Mouse (Mus musculus) limb, embryonic 14.5 days (tissue): ENCODE measurements around the gene Ambra1. TPM values are rescaled to one million over a fixed set of nuclear protein-coding genes. Genes with fewer than 3 reads are reported as not detected.

Source experiments
- ATAC-seq: fragments of 200-750 bp; cut with Nextera tagmentation; 2 replicates; pipeline ENCODE4 v1.8.0; 2017; ENCODE audit warnings: low read depth, moderate number of reproducible peaks, moderate TSS enrichment; ENCODE audit not compliant: low FRiP score
- DNase-seq: peaks from one replicate; pipeline ENCODE4 v3.0.0-alpha.2; 2015; ENCODE audit warnings: low spot score
- H3K27ac ChIP-seq: fragments of 300-500 bp; sonication (generic); replicated peaks from 2 replicates; pipeline ENCODE4 v1.5.1; 2014; ENCODE audit warnings: low read depth, mild to moderate bottlenecking, low read length, moderate library complexity, mixed read lengths
- H3K27me3 ChIP-seq: fragments of 300-500 bp; sonication (generic); 2 replicates; pipeline ENCODE4 v1.6.1; 2014; ENCODE audit warnings: low read length, mixed read lengths; ENCODE audit not compliant: control insufficient read depth, insufficient read depth
- H3K36me3 ChIP-seq: fragments of 300-500 bp; sonication (generic); 2 replicates; pipeline ENCODE4 v1.6.1; 2014; ENCODE audit warnings: mild to moderate bottlenecking, low read length, moderate library complexity, mixed read lengths; ENCODE audit not compliant: control insufficient read depth, insufficient read depth
- H3K4me1 ChIP-seq: fragments of 300-500 bp; sonication (generic); 2 replicates; pipeline ENCODE4 v1.6.1; 2014; ENCODE audit warnings: antibody characterized with exemption, low read length, mixed read lengths; ENCODE audit not compliant: control insufficient read depth, insufficient read depth
- H3K4me2 ChIP-seq: fragments of 300-500 bp; sonication (generic); replicated peaks from 2 replicates; pipeline ENCODE4 v1.6.1; 2014; ENCODE audit warnings: low read depth, mild to moderate bottlenecking, low read length, moderate library complexity; ENCODE audit not compliant: severe bottlenecking
- H3K4me3 ChIP-seq: fragments of 300-500 bp; sonication (generic); replicated peaks from 2 replicates; pipeline ENCODE4 v1.5.1; 2014; ENCODE audit warnings: low read length
- H3K9ac ChIP-seq: fragments of 300-500 bp; sonication (generic); 2 replicates; pipeline ENCODE4 v1.6.1; 2014; ENCODE audit warnings: mild to moderate bottlenecking, low read depth, low read length, moderate library complexity; ENCODE audit not compliant: severe bottlenecking
- H3K9me3 ChIP-seq: fragments of 300-500 bp; sonication (generic); 2 replicates; pipeline ENCODE4 v1.6.1; 2016; ENCODE audit warnings: low read length; ENCODE audit not compliant: control insufficient read depth
- POLR2A ChIP-seq: fragments of 200-500 bp; IDR thresholded peaks from 2 replicates; pipeline ENCODE4 v1.8.0; 2012; ENCODE audit warnings: inconsistent platforms, mild to moderate bottlenecking, moderate library complexity, borderline replicate concordance; ENCODE audit not compliant: insufficient read depth, insufficient read length; ENCODE audit errors: extremely low read depth
- WGBS: fragments of 180-500 bp; shearing (Covaris S2); extraction: QIAGEN DNeasy Blood & Tissue Kit; methylation state at CpG from one replicate; pipeline ENCODE4 v1.1.7; 2014; 5-methylcytosine and 5-hydroxymethylcytosine counted together
- polyA plus RNA-seq, 2 experiments: library from polyadenylated mRNA; depleted of rRNA in 1 of 2; stranded (reverse) in 1 of 2; unstranded in 1 of 2; fragments of >200 nt; fragmentation: Nextera tagmentation in 1 of 2; extraction: Ambion mirVana in 1 of 2; gene quantifications; 2 replicates each; pipeline versions ENCODE4 v1.2.1 to v1.2.3; 2012 to 2014

Ambra1 gene
- polyA plus RNA-seq, 2 experiments = 16.4 to 23.4 TPM

DNA sequence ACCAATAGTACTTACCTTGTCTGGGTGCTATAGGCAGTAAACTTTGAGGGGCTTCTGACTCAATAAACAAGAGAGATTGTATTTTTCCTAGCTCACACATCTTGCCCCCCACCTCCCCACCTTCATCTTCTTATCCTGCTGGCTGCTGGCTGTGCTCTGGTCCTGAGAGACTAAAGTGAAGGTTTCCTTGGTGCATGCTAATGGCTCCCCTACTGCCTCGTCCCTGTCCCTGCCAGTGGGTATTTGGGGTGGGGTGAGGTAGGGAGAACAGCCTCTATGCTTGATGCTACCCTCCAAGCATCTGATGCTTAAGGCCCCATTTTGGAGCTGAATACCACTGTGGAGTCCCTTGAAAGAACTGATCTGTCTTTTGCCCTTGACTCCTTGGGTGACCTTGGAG is 194.8 kb downstream of the Ambra1 start:
- H3K27me3 ChIP-seq = peaks cover 37% of the 10 kb centered on the region
- ATAC-seq = no peak
- H3K4me3 ChIP-seq = no peak overlapping the region
- no peak overlapping the region for H3K4me2 ChIP-seq
- H3K36me3 ChIP-seq = peaks cover 4% of the 10 kb centered on the region; the same call in 1 of the 2 replicates
- H3K4me1 ChIP-seq = peaks cover 19% of the 10 kb centered on the region
- no peak overlapping the region for H3K27ac ChIP-seq
- WGBS = 65% methylated on average over 1 of the region's 1 CpGs
- H3K9ac ChIP-seq = no peak overlapping the region
- no peak for DNase-seq
- TF ChIP-seq POLR2A = no peak
- H3K9me3 ChIP-seq = no peaks in the 10 kb centered on the region

DNA sequence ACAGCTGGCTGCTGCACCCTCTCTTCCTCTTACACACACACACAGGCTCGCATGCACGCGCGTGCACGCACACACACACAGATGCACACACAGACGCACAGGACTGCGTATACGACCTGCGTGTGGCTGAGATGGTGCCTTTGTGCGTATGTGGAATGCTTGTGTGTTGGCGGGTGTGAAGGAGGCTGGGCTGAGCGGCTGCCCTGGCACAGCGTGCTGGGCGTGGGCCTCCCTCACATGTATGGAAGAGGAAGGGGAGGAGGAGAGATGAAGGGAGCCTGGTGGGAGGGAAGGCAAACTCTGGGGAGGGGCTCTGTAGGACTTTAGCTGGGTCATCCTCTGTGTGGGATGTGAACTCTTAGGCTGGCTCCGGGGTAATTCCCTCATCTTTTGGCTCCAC is 195.5 kb downstream of the Ambra1 start:
- no peak overlapping the region for H3K27ac ChIP-seq
- no peak overlapping the region for H3K4me3 ChIP-seq
- H3K9ac ChIP-seq = no peak overlapping the region
- DNase-seq (no peak), ATAC-seq (no peak)
- WGBS = 78% methylated on average over 15 of the region's 15 CpGs
- no peak overlapping the region for H3K4me2 ChIP-seq
- peaks cover 7% of the 10 kb centered on the region; the same call in 1 of the 2 replicates for H3K36me3 ChIP-seq
- peaks cover 35% of the 10 kb centered on the region for H3K27me3 ChIP-seq
- no peaks in the 10 kb centered on the region for H3K9me3 ChIP-seq
- H3K4me1 ChIP-seq = peaks cover 22% of the 10 kb centered on the region
- TF ChIP-seq POLR2A = no peak

DNA sequence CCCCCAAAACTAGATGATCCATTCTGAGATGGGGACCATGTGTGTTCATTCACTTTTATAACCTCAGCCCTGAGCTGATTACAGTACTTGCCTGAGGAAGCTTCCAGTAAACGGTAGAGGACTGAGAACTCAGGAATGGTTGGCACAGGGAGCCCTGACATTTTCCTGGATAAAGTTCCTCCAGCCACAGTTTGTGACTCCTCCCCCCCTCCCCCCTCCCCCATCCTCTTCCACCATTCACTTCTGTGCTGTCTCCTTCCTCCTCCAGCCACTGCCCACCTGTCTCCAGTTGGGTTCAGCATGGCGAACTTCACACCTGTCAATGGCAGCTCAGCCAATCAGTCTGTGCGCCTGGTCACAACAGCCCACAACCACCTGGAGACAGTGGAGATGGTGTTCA is 197.0 kb downstream of the Ambra1 start, which contains the start of gene Chrm4:
Chrm4 (plus strand) TSS at position 301 of the 400 bp plus-strand sequence.
- Histone ChIP-seq H3K9me3 (no peaks in the 10 kb centered on the region), H3K4me3 (no peak within 1 kb of the TSS), H3K27ac (no peak within 1 kb of the TSS), H3K9ac (no peak within 1 kb of the TSS), H3K36me3 (peaks cover 7% of the 10 kb centered on the region; the same call in 1 of the 2 replicates), H3K4me2 (no peak within 1 kb of the TSS), H3K4me1 (peaks cover 12% of the 10 kb centered on the region), H3K27me3 (peaks cover 21% of the 10 kb centered on the region)
- 76% methylated on average over 3 of the region's 3 CpGs for WGBS
- no peak for TF ChIP-seq POLR2A
- ATAC-seq (no peak), DNase-seq (no peak)

DNA sequence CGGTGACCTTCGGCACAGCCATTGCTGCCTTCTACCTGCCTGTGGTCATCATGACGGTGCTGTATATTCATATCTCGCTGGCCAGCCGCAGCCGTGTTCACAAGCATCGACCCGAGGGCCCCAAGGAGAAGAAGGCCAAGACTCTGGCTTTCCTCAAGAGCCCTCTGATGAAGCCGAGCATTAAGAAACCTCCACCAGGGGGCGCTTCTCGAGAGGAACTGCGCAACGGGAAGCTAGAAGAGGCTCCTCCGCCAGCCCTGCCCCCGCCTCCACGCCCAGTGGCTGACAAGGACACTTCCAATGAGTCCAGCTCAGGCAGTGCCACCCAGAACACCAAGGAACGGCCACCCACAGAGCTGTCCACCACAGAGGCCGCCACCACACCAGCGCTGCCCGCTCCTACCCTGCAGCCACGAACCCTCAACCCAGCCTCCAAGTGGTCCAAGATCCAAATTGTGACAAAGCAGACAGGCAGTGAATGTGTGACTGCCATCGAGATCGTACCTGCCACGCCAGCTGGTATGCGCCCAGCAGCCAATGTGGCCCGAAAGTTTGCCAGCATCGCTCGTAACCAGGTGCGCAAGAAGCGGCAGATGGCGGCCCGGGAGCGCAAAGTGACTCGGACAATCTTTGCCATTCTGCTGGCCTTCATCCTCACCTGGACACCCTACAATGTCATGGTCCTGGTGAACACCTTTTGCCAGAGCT is 198.0 kb downstream of the Ambra1 start:
- Histone ChIP-seq H3K27ac (no peak overlapping the region), H3K4me3 (no peak overlapping the region), H3K4me1 (peaks cover 19% of the 10 kb centered on the region), H3K9me3 (no peaks in the 10 kb centered on the region), H3K27me3 (peaks cover 10% of the 10 kb centered on the region), H3K9ac (no peak overlapping the region), H3K36me3 (peaks cover 7% of the 10 kb centered on the region; the same call in 1 of the 2 replicates), H3K4me2 (no peak overlapping the region)
- 40% methylated on average over 32 of the region's 34 CpGs for WGBS
- peak; percentile 73 for DNase-seq
- ATAC-seq = no peak
- TF ChIP-seq POLR2A = no peak

DNA sequence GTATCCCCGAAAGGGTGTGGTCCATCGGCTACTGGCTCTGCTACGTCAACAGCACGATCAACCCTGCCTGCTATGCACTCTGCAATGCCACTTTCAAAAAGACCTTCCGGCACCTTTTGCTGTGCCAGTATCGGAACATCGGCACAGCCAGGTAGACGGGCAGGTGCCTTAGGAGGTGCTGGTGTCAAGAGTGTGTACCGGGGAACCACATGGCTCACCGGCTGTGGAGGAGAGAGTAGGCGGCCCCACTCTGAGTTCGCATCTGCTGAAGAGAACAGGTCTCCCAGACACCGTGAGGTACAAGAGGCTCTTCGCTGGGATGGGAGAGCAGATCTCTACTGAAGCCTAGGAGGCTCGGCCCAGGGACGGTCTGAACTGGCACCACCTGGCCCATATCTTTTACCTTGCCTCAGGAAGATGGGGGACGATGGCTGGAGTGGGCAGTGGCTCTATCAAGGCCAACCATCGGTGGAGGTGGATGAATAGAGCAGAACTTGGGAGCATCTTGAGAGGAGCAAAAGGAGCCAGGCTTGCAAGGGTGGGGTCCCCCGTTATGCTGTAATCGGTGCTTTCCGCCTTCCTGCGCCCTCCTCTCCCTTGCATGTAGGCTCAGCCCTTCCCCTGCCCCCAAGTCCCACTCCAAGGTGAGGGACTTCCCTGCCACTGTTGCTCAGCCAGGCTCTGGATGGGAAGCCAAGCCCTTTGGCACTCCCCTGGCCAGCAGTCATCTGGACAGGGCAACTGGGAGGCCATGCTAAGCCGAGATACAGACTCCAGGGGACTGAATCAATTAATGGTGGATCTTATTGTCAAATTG is 198.8 kb downstream of the Ambra1 start:
- Histone ChIP-seq H3K9me3 (no peaks in the 10 kb centered on the region), H3K4me1 (peaks cover 24% of the 10 kb centered on the region), H3K4me2 (no peak overlapping the region), H3K9ac (no peak overlapping the region), H3K36me3 (peaks cover 7% of the 10 kb centered on the region; the same call in 1 of the 2 replicates), H3K27me3 (peaks cover 3% of the 10 kb centered on the region), H3K27ac (no peak overlapping the region), H3K4me3 (no peak overlapping the region)
- ATAC-seq = no peak
- no peak for TF ChIP-seq POLR2A
- 71% methylated on average over 22 of the region's 23 CpGs for WGBS
- DNase-seq = no peak
